Mouse (Mus musculus) thymus, postnatal 14 days (tissue): ENCODE results near the gene Srgap2.
A peak's percentile ranks its signal among the peaks of the same experiment; 100 is the strongest.

Experiments used
- DNase-seq: peaks from one replicate; pipeline ENCODE4 v3.0.0; 2021

Srgap2 gene

GRCm38 (mm10) chr1:131329093-131329492, 198.1 kb downstream of the Srgap2 start:
- DNase-seq: peak; percentile 67

GRCm38 (mm10) chr1:131327167-131327566, 200.0 kb downstream of the Srgap2 start:
- no peak for DNase-seq

DNA sequence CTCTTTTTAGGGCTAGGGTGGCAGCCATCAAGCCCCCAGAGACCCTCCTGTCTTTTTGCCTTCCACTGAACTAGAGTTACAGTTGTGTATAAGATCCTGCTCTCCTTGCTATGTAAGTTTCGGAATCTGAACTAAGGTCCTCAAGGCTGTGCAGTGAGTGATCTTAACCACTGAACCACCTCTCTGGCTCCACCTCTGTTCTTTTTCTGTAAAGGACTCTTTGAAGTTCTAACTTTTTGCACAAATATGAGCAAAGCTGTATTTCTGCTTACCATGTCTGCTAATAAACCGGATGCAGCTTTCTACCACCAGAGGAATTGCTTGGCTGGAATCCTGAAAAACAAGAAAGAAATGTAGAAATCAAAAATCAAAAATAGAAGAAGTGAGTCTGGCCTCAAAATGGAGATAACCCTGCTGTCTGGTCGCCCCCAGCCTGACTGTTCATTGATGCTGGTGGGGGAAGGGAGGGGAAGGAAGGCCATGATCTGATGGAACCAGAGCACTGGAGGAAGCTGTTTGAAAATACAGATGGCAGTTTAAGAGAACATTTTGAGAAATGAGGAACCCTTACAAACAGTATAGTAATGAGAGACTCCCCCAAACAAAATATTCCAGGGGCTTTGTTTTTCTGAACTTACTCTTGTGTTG, 202.2 kb downstream of the Srgap2 start:
- peak; percentile 33 for DNase-seq

DNA sequence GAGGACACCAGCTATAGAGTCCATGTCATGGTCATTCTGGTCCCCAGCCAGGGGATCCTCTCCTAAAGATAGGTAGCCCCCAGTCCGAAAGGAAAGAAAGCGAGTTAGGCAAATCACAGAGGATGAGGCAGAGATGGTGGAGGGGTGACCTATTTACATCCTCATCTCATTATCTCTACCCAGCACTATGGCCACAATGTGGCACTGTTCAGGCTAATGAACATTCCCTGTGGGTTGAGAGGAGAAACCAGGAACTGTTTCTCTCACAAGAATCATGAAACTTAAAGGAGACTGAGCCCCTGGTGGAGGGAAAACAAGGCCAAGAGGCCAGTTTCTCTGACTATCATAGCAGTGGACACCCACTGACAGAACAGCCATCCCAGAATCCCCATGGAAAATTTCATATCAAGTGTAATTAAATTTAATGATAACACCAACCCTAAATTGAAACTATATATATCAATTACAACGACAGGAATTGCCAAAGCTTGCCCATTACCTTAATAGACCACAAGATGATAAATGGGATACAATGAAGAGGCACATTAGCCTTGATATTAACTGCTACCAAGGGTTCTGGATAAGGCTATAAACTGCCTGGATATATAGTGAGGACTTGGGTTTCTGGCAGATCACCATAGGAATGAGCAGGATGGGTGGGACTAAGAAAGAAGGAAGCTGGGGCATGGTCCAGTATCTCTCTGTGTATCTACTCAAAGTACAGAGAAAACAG, 207.4 kb downstream of the Srgap2 start:
- no peak for DNase-seq

DNA sequence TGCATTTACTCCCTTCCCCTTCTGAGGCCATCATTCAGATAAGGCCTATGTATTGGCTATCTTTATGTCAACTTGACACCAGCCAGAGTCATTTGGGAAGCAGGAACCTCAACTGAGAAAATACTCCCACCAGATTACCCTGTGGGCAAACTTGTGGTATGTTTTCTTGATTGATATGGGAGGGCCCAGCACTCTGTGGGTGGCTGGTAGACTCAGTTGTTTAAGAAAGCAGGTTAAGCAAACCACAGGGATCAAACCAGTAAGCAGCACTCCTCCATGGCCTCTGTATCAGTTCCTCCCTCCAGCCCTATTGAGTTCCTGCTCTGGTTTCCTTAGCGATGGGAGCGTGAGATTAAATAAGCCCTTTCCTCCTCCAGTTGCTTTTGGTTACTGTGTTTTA, 208.8 kb downstream of the Srgap2 start:
- DNase-seq: no peak

DNA sequence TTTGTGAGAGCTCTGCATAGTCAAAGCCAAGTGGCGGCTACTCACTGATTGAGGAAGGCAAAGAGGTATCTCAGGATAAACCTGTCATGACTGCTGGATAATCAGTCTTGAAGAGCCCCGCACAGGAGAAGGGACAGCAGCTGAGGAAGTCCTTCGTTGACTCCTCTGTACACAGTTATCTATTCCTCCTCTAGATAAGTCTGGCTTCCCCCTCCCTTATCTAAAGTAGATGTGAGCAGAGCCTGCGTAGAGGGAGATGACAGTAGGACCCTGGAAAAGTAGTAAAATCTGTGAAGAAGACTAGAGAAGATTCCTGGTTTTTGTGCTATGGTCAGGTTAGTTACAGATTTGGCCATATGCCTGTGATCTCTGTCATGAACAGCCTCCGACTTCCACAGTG, 209.5 kb downstream of the Srgap2 start:
- DNase-seq: no peak

- DNase-seq: no peak
Observed at GRCm38 (mm10) chr1:131311284-131311683, 215.9 kb downstream of the Srgap2 start.

DNA sequence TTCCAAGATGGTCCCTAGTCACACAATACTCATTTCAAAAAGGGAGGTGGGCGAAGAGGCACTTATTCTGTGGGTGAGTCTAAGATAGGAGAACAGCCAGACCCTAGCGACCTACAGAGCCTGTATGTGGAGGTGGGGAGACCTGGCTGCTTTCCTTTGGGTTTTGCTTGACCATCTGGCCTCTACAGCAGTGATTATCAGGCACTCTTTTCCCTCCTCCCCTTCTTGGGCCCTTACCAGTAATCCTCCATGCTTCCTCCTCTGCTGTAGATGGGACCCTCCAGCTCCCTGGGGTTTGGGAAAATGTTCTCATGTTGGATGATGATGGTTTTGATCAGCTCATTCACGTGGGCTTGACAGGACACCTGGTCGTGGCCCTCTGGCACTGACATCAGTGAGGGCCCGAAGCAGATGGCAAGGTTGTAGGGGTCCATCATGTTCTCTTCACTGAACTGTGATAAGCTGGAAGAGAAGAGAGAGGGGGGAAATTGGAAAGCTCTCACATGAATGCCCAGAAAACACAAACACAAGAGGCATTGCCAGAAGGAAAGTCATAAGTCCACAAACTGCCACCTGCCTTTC, 216.8 kb downstream of the Srgap2 start:
- no peak for DNase-seq

DNA sequence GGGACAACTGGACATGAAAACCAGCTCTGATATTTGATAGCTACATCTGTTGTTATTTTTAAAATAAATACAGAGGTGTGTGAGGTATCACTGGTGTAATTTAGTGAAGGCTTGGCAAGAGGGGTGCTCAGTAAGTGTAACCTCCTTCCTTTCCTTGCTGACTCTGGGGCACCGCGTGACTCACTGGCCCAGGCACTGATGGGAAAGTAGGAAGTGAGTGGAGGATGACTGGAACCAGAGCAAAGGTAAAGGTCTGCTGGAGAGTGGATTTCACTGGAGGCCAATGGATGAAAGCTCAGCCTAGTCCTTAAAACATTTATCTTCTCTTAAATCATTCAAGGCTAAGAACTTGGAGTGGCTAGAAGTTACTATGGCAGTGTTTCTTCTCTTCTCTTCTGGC, 226.4 kb downstream of the Srgap2 start:
- DNase-seq: no peak

- DNase-seq: no peak
Observed at GRCm38 (mm10) chr1:131299788-131300187, 227.4 kb downstream of the Srgap2 start.

DNA sequence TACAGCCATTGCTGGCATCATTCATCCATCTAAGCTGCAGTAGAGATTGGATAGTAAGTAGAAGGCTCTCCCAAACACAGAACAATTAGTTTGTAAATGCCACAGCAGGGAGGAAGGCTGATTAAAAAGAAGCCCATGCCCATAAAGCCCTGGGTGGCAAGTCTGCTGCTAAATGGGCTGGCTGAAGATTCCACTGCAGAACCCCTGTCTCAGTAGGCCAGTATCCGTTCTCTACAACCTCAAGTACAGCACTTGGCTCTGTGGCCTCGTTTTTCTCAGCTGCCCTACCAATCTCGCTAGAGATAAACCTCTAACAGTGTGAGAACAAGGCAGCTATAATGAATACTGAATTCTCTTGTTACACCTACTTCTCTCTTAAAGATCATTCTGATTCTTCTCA, 227.9 kb downstream of the Srgap2 start:
- no peak for DNase-seq

DNA sequence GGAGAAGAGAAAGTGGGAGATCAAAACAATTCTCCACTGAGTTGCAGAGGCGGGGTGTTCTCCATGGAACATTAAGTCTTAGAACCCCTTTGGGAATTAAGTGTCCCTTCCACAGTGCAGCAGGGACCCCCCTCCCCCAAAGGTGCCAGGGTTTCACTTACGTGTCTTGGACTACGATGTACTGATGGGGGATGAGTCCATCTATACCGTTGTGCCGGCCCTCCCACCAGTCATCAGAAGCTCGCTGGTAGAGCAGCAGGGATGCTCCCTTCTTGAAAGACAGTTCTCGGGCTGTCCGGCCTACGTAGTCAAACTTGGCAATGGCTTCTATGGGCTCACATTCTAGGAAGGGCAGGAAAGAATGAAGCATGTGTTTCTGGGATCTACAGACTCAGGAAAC, 229.0 kb downstream of the Srgap2 start:
- DNase-seq: no peak

- DNase-seq: no peak
Observed at GRCm38 (mm10) chr1:131296726-131297125, 230.4 kb downstream of the Srgap2 start.

DNA sequence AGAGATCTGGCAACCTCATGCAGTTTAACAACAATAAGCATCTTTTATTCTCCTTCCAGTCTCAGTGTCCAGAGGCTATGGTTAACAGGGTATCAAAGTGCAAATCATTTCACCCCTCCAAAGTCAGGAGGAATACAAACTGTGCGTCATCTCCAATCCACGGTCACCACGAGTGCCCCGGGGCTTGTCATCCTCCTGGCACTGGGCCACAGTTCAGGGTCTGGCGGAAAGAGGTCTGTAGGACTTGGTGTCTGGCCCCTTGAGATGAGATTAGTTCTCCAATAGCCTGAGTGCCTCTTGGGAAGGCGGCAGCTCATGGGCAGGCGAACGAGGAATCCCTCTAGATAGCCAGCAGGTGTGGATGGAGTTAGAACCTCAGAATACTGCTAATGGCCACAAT, 232.0 kb downstream of the Srgap2 start:
- DNase-seq: no peak

GRCm38 (mm10) chr1:131293922-131294250, 233.3 kb downstream of the Srgap2 start:
- DNase-seq: no peak

- no peak for DNase-seq
Observed at GRCm38 (mm10) chr1:131293221-131293921, 233.8 kb downstream of the Srgap2 start.

DNA sequence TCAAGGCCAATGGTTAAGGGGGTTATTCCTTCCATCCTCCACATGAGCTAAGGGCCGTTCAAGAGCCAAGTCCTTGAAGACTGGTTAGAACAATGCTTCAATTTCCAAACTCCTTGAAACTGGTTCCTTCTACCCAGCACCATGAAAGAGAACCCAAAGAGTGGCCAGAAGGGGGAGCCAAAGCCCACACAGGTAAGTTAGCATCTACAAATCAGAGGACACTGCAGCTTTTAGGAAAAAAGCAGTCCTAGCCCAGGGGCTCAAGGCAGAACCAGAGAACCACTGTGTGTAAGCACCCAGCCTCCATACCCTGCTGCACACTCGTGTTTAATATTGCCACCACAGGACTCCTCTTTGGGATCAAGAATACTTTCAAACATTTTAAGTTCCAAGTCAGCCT, 236.5 kb downstream of the Srgap2 start:
- peak; percentile 82 for DNase-seq

DNA sequence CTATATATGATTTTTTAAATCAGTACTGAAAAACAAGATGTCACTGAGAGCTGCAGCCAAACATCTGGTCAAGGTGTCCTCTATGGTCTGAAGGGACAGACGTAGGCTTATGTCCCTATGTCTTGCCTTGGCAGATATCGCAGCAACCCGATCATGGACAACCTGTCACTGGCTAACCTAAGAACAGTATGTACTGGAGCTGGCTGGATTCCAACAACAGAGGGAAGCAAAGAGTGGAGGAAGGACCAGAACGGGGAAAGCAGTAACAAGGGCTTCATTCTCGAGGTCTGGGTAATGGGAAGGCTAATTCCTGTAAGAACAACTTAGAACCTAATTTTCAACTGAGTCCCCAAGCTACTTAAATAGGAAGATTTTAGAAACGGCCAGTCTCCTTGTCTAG, 238.2 kb downstream of the Srgap2 start:
- DNase-seq: no peak

DNA sequence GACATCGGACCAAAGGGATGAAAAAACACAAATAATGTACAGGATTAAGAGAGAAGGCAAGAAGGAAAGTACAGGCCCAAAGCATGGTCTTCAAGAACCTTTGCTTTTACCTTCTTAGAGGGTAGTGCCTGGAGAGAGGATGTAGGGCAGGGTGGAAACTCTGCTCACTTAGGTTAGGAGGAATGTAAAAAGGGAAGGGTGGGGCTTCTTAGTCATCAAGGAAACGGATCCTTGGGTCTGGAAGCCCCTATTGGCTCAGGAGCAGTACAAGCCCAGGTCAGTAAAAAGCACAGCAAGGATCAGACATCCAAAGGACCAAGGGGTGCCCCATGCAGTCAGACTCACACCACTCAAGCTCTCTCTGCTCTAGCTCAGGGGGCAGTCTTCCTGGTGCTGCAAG, 239.9 kb downstream of the Srgap2 start:
- DNase-seq: no peak

- DNase-seq: no peak
Observed at GRCm38 (mm10) chr1:131286803-131287202, 240.3 kb downstream of the Srgap2 start.

DNA sequence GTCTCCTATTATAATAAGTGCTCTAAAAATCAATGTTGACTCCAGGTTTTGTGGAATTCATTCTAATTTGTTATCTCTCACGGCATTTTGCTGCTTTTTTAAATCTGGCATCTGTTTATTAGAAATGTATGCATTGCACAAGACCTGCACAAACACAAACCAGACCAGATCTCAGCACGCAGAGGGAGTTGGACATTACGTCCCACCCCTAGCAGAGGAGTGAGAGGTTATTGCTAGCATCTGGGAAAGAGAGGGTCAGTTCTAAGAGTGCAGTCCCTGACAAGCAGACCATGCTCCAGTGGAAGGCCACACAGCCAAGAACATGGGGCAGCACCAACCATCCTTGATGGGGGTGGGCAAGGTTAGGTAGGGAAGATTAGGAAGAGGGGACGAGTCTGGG, 242.5 kb downstream of the Srgap2 start:
- no peak for DNase-seq

DNA sequence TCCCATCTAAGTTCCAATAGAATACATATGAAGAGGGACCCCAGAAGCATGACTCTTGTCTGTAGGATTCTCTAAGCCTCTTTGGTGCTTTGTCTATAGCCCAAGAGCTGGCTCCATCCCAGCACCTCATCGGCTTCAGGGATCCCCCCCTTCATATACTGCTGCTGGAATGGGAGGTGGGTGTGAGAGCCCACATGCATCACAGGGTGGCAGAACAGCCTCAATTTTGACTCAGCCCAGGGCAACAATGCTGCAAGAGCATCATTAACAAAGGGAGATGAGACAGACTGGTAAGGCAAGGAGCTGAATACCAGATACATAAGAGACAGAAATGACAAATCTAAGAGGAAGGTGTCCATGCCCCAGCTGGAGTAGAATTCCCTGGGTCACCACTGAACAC, 243.0 kb downstream of the Srgap2 start:
- no peak for DNase-seq

GRCm38 (mm10) chr1:131281731-131282130, 245.4 kb downstream of the Srgap2 start:
- no peak for DNase-seq

DNA sequence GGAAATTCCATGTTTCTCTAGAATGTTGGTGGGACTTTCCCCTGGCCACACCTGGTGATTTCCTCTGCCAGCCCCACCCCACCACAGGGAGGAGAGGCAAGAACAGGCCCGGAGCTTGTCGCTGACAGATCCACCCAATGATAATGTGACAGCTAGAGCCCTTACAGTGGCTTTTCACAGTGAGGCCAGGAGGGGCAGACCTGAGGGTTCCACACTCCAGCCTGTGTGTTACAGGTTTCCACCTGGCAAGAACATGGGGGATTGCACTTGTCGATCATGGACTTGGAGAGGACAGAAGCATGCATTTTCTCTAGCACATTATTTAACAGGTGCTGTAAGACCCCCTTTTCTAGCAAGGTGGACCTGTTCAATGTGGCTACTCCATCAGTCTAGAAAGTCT, 246.9 kb downstream of the Srgap2 start:
- DNase-seq: peak; percentile 59
